Mouse (Mus musculus) left cerebral cortex, postnatal 14 days (tissue): ENCODE data around the gene Gm20838. TPM values are rescaled to one million over a fixed set of nuclear protein-coding genes. Genes with fewer than 3 reads are reported as not detected.
"Not testable (repeated sequence)": the region's sequence is repeated elsewhere in the genome, so short reads cannot be mapped to it uniquely, and the experiment has no call there.

Source experiments
- DNase-seq, 2 experiments: peaks; one replicate each; pipeline ENCODE4 v3.0.0; 2021 to 2022; ENCODE audit warnings: low spot score in 2 of 2, mixed read lengths in 1 of 2
- intact Hi-C: fragments of 180-260 bp; cut with DNase I; formaldehyde crosslinking; loops from one replicate; pipeline ENCODE4 v1.15.1; 2025
- long read RNA-seq, 2 experiments: library from polyadenylated mRNA; stranded (forward); transcript quantifications; one replicate each; pipeline ENCODE4 v2.0.0; 2021
- total RNA-seq, 2 experiments: library from RNA; stranded (reverse); gene quantifications; 2 replicates each; pipeline ENCODE4 v1.2.3; 2021

Gene Gm20838
- not detected for total RNA-seq
- long read RNA-seq, experiment 1, result 0 reads
- long read RNA-seq, experiment 2, result 0 reads

- intact Hi-C loops, DNase-seq: not testable (repeated sequence)
These were observed at the start of gene Gm20838 for GRCm38 (mm10) chrY:33543064-33543463. TSS of gene Gm20838 (minus strand) at chrY:33543164.
